Mouse (Mus musculus) testis, adult 2 months (tissue): Measurements from ENCODE around the gene Rbl1. TPM values are rescaled to one million over a fixed set of nuclear protein-coding genes. Genes with fewer than 3 reads are reported as not detected.
"Not testable (repeated sequence)": the region's sequence is repeated elsewhere in the genome, so short reads cannot be mapped to it uniquely, and the experiment has no call there.

Experiments used
- H3K27ac ChIP-seq: fragments of 200-500 bp; 2 replicates; pipeline ENCODE4 v1.5.1; 2012; ENCODE audit warnings: low read depth, low read length; ENCODE audit not compliant: control insufficient read depth, insufficient read depth
- H3K27me3 ChIP-seq: fragments of 200-500 bp; 2 replicates; pipeline ENCODE4 v1.6.1; 2012; ENCODE audit warnings: mild to moderate bottlenecking, low read length, moderate library complexity; ENCODE audit not compliant: control insufficient read depth, insufficient read depth
- H3K36me3 ChIP-seq: fragments of 200-500 bp; 2 replicates; pipeline ENCODE4 v1.6.1; 2012; ENCODE audit warnings: mild to moderate bottlenecking, low read length; ENCODE audit not compliant: control insufficient read depth, insufficient read depth
- H3K4me1 ChIP-seq: fragments of 200-500 bp; 2 replicates; pipeline ENCODE4 v1.6.1; 2012; ENCODE audit warnings: low read length; ENCODE audit not compliant: control insufficient read depth, insufficient read depth
- H3K4me3 ChIP-seq: fragments of 200-500 bp; 2 replicates; pipeline ENCODE4 v1.5.1; 2012; ENCODE audit warnings: low read depth, mild to moderate bottlenecking, low read length, moderate library complexity, mixed read lengths; ENCODE audit not compliant: control insufficient read depth
- CTCF ChIP-seq: fragments of 200-500 bp; IDR thresholded peaks from 2 replicates; pipeline ENCODE4 v1.5.1; 2012; ENCODE audit warnings: low read depth, mild to moderate bottlenecking, inconsistent platforms, low read length, moderate library complexity; ENCODE audit not compliant: control insufficient read depth, insufficient read depth, insufficient replicate concordance
- POLR2A ChIP-seq: fragments of 200-500 bp; IDR thresholded peaks from 2 replicates; pipeline ENCODE4 v1.6.1; 2012; ENCODE audit warnings: low read depth, mild to moderate bottlenecking, inconsistent platforms, low read length, moderate library complexity; ENCODE audit not compliant: control insufficient read depth
- polyA plus RNA-seq: library from polyadenylated mRNA; depleted of rRNA; stranded (reverse); fragments of >200 nt; gene quantifications from 2 replicates; pipeline ENCODE4 v1.2.3, GENCODE M21; 2012

Rbl1 gene
- polyA plus RNA-seq, 1 experiment, result 8.4 TPM

GRCm38 (mm10) chr2:157203459-157204365, 622 bp downstream of the Rbl1 start:
- TF ChIP-seq POLR2A (no peak), CTCF (no peak)
- H3K27ac ChIP-seq, result peak overlapping the region; percentile 95

GRCm38 (mm10) chr2:157203026-157203425, 1.3 kb downstream of the Rbl1 start:
- H3K27me3 ChIP-seq, result no peaks in the 10 kb centered on the region
- no peaks in the 10 kb centered on the region for H3K36me3 ChIP-seq
- no peak overlapping the region for H3K4me3 ChIP-seq
- H3K4me1 ChIP-seq, result 0 out of 2 replicates have a peak, but pooled peaks cover 2% of the 10 kb centered on the region
- TF ChIP-seq CTCF (no peak), POLR2A (no peak)
- no peak overlapping the region for H3K27ac ChIP-seq

More at GRCm38 (mm10) chr2:157203459-157204365, 622 bp downstream of the Rbl1 start:
- Histone ChIP-seq H3K36me3 (no peaks in the 10 kb centered on the region), H3K4me3 (peak overlapping the region; percentile 99), H3K27me3 (no peaks in the 10 kb centered on the region), H3K4me1 (0 out of 2 replicates have a peak, but pooled peaks cover 2% of the 10 kb centered on the region)

GRCm38 (mm10) chr2:157202361-157202760, 2.0 kb downstream of the Rbl1 start:
- Histone ChIP-seq H3K36me3 (no peaks in the 10 kb centered on the region), H3K4me3 (no peak overlapping the region), H3K4me1 (0 out of 2 replicates have a peak, but pooled peaks cover 2% of the 10 kb centered on the region), H3K27ac (no peak overlapping the region), H3K27me3 (no peaks in the 10 kb centered on the region)
- TF ChIP-seq POLR2A, result no peak
- no peak for TF ChIP-seq CTCF

DNA sequence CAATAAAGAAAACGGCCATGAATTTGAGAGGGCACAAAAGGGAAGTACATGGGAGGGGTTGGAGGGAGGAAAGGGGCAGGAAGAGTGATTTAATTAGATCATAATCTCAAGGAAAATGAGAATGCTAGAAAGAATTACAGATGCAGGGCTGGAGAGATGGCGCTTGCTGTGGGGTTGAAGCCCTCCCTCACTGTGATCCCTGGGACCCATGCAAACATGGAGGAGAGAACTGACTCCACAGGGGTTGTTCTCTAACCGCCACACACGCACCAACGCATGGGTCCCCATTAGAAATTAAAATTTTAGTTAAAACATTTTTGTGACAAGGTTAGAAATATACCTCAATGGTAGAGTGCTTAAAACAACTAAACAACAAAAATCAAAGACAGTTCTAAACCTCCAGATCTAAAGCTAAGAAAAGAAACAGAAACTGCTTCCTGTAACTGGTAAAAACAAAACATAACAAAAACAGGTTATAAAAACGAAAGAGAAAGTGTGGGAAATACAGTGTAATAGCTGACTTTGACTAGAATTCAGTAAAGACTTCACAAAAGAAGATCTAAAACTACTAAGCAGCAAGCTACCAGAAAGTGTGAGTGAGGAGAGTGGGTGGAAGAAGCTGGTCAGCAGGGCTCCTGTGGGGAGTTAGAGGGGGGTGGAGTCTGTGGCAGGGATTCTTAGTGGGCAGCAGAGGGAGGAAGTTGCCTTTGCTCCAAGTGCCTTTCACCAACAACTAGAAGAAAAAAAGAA, 3.1 kb downstream of the Rbl1 start:
- Histone ChIP-seq H3K4me1 (0 out of 2 replicates have a peak, but pooled peaks cover 2% of the 10 kb centered on the region), H3K27me3 (no peaks in the 10 kb centered on the region), H3K27ac (no peak overlapping the region), H3K4me3 (no peak overlapping the region), H3K36me3 (no peaks in the 10 kb centered on the region; the same call in 1 of the 2 replicates)
- TF ChIP-seq POLR2A, result no peak
- no peak for TF ChIP-seq CTCF

DNA sequence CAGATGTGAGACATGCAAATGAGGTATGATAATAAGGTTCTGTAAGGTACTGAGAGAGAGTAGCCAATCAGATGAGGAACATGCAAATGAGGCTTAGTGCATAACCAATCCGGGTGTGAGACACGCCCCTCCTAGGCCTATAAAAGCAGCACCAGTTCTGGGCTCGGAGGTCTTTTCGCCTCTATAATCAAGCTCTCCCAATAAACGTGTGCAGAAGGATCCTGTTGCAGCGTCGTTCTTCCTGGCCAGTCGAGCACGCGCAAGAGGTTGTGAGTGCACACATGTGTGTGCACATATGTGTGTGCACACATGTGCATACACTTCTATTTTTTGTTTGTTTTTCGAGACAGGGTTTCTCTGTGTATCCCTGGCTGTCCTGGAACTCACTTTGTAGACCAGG, 5.9 kb downstream of the Rbl1 start:
- H3K36me3 ChIP-seq, H3K27me3 ChIP-seq, H3K4me1 ChIP-seq, H3K27ac ChIP-seq, H3K4me3 ChIP-seq: not testable (repeated sequence)

DNA sequence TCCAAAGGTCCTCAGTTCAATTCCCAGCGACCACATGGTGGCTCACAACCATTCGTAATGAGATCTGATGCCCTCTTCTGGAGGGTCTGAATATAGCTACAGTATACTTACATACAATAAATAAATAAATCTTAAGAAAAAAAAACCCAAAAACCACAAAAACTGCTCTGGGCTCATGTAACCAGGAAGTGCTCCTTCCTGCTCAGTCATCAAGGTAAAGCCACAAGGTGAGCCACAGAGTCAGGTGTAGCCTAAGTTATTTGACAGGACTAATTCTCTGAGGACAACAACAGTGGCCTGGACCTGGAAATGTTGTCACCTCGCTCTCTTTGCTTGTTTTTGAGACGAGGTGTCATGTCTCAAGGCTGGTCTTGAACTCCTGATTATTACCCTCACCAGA, 13.7 kb downstream of the Rbl1 start:
- H3K36me3 ChIP-seq, result peaks cover 4% of the 10 kb centered on the region
- H3K4me3 ChIP-seq, result no peak overlapping the region
- H3K27me3 ChIP-seq, result no peaks in the 10 kb centered on the region
- H3K27ac ChIP-seq, result no peak overlapping the region
- H3K4me1 ChIP-seq, result no peaks in the 10 kb centered on the region
- TF ChIP-seq POLR2A, result no peak
- TF ChIP-seq CTCF, result no peak

DNA sequence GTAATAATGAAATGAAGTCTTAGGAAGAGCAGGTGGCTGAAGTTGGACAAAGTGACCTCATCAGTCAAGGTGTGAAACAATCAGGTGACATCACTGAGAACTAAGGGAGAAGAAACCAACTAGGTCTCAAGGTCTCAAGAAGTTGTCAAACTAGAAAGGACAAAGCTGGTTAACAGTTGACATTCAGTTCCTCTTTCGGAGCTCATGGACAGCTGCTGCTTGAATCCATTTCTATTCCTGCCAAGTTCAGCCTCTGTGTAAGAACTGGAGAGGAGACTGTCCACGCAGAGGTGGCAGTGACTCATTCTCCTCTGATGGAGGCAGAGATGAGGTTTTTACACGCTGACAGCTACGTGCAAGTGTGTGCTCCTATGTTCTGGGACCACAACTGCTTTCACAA, 17.1 kb downstream of the Rbl1 start:
- Histone ChIP-seq H3K4me3 (no peak overlapping the region), H3K36me3 (peaks cover 3% of the 10 kb centered on the region), H3K27ac (no peak overlapping the region), H3K4me1 (no peaks in the 10 kb centered on the region), H3K27me3 (no peaks in the 10 kb centered on the region)
- TF ChIP-seq POLR2A (no peak), CTCF (no peak)
